Mouse (Mus musculus) limb, embryonic 11.5 days (tissue): ENCODE data around the gene Ltv1. TPM values are rescaled to one million over a fixed set of nuclear protein-coding genes. Genes with fewer than 3 reads are reported as not detected.

ENCODE experiments used
- ATAC-seq: fragments of 200-750 bp; cut with Nextera tagmentation; 2 replicates; pipeline ENCODE4 v1.8.0; 2017; ENCODE audit warnings: low read depth; ENCODE audit not compliant: insufficient number of reproducible peaks, low FRiP score, low TSS enrichment
- DNase-seq: peaks from one replicate; pipeline ENCODE4 v3.0.0-alpha.2; 2015; ENCODE audit warnings: low spot score
- H3K27ac ChIP-seq: fragments of 300-500 bp; sonication (generic); replicated peaks from 2 replicates; pipeline ENCODE4 v1.5.1; 2014; ENCODE audit warnings: low read depth, mild to moderate bottlenecking, low read length
- H3K27me3 ChIP-seq: fragments of 300-500 bp; sonication (generic); 2 replicates; pipeline ENCODE4 v1.6.1; 2014; ENCODE audit warnings: mild to moderate bottlenecking, low read length, mixed read lengths; ENCODE audit not compliant: control insufficient read depth, insufficient read depth
- H3K36me3 ChIP-seq: fragments of 300-500 bp; sonication (generic); 2 replicates; pipeline ENCODE4 v1.6.1; 2014; ENCODE audit warnings: mild to moderate bottlenecking, low read length, moderate library complexity, mixed read lengths; ENCODE audit not compliant: control insufficient read depth, insufficient read depth
- H3K4me1 ChIP-seq: fragments of 300-500 bp; sonication (generic); 2 replicates; pipeline ENCODE4 v1.6.1; 2014; ENCODE audit warnings: low read length, mixed read lengths; ENCODE audit not compliant: control insufficient read depth, insufficient read depth
- H3K4me2 ChIP-seq: fragments of 300-500 bp; sonication (generic); 2 replicates; pipeline ENCODE4 v1.6.1; 2014; ENCODE audit warnings: low read depth, mild to moderate bottlenecking, moderate library complexity; ENCODE audit not compliant: severe bottlenecking
- H3K4me3 ChIP-seq: fragments of 300-500 bp; sonication (generic); 2 replicates; pipeline ENCODE4 v1.5.1; 2014; ENCODE audit warnings: low read depth, low read length
- H3K9ac ChIP-seq: fragments of 300-500 bp; sonication (generic); 2 replicates; pipeline ENCODE4 v1.6.1; 2014; ENCODE audit warnings: mild to moderate bottlenecking, low read length
- H3K9me3 ChIP-seq: fragments of 300-500 bp; sonication (generic); 2 replicates; pipeline ENCODE4 v1.6.1; 2016; ENCODE audit warnings: low read length; ENCODE audit not compliant: control insufficient read depth
- WGBS: fragments of 180-500 bp; shearing (Covaris S2); extraction: QIAGEN DNeasy Blood & Tissue Kit; methylation state at CpG from one replicate; pipeline ENCODE4 v1.1.7; 2014; 5-methylcytosine and 5-hydroxymethylcytosine counted together
- polyA plus RNA-seq: library from polyadenylated mRNA; unstranded; fragments of >200 nt; fragmentation: Nextera tagmentation; extraction: Ambion mirVana; gene quantifications from 2 replicates; pipeline ENCODE4 v1.2.1, GENCODE M21; 2014

Gene Ltv1
- polyA plus RNA-seq, 1 experiment from 2014 or later, result 62.6 TPM

- no peaks in the 10 kb centered on the region for H3K9me3 ChIP-seq
- 95% methylated on average over 7 of the region's 7 CpGs for WGBS
Measured at GRCm38 (mm10) chr10:13135276-13135675, 57.7 kb downstream of the Ltv1 start.

DNA sequence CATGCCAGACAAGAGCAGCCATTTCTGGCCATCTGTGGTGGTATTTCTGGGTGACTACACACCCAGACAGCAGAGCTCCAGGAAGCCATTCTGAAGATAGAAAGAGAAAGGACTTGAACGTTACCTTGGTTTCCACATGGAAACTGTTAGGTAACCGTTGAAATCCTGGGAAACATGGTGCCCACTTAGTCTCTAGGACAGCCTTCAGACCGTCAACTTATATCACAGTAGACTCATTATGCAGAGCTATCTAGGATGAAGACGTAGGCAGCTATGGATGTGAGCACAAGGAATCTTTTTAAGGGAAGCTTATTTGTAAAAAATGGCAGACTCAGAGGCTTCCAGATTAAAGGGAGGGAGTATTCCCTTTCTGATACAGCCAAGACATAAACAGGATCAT is 59.1 kb downstream of the Ltv1 start:
- Histone ChIP-seq H3K9me3 (no peaks in the 10 kb centered on the region), H3K27ac (no peak overlapping the region), H3K27me3 (no peaks in the 10 kb centered on the region), H3K4me3 (no peak overlapping the region), H3K4me2 (no peak overlapping the region), H3K36me3 (no peaks in the 10 kb centered on the region), H3K4me1 (no peaks in the 10 kb centered on the region), H3K9ac (no peak overlapping the region)
- 94% methylated on average over 4 of the region's 4 CpGs for WGBS
- no peak for DNase-seq
- no peak for ATAC-seq

More at GRCm38 (mm10) chr10:13135276-13135675, 57.7 kb downstream of the Ltv1 start:
- Histone ChIP-seq H3K4me1 (no peaks in the 10 kb centered on the region), H3K27ac (no peak overlapping the region), H3K4me3 (no peak overlapping the region), H3K9ac (no peak overlapping the region), H3K27me3 (no peaks in the 10 kb centered on the region), H3K36me3 (no peaks in the 10 kb centered on the region), H3K4me2 (no peak overlapping the region)
- no peak for DNase-seq
- no peak for ATAC-seq

Other genes starting within 250 kb of the Ltv1 start
- 0.82 and 1.5 TPM in 2 replicates for gene Stx11, start 228.9 kb downstream of the Ltv1 start, polyA plus RNA-seq
- 42.7 and 45.7 TPM in 2 replicates for gene Sf3b5, start 187.8 kb downstream of the Ltv1 start, polyA plus RNA-seq
- 74.5 and 74.9 TPM in 2 replicates for gene Plagl1, start 132.7 kb downstream of the Ltv1 start, polyA plus RNA-seq
- gene Zc2hc1b, start 15.1 kb downstream of the Ltv1 start, polyA plus RNA-seq, result not detected in 2 replicates